Comparison of ENCODE assay signal across 12 mouse cellular contexts in the genomic region with DNA sequence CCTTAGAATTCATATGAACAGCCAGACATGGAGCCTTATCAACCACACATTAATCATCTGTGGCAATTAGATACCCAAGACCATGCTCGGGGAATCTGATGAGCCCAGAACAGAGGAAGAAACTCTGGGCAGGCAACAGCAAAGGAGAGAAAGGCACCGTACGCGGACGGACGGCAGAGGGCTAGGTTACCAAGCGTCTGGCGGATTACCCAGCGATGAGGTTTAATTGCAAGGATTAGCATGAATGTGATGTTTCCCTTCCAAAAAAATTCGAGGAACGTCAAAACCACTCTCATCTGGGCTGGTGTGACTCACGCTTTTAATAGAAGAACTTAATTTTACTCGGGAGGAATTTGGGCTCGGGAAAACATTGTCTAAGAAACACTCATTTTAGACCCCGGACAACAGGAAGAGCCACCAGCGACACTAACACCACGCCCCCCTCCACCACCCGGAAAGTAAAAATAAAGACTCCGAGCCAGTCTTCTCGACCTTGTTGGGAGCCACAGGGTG. TPM values are rescaled to one million over a fixed set of nuclear protein-coding genes. Genes with fewer than 3 reads are reported as not detected.
DNase-seq lines count a peak whose midpoint lies in the region; ATAC-seq and TF ChIP-seq lines count a peak whose summit lies in the region.
"Had no signal": no experiment of that assay in that cellular context is flagged by ENCODE, and none has a peak within 500 bp of the region (broad histone marks: within the 10 kb centered on the region; RNA-seq: fewer than 3 reads in every experiment).

No protein-coding gene starts in this region.

- H3K4me3 ChIP-seq in heart, embryonic 16.5 days (ENCODE audit: low read length), result no peak overlapping the region
- no peak overlapping the region for H3K4me3 ChIP-seq in heart, adult 2 months
- peak overlapping the region; percentile 10 for H3K4me3 ChIP-seq in embryonic facial prominence, embryonic 15.5 days (replicated peaks)
- no peak overlapping the region for H3K4me3 ChIP-seq in limb, embryonic 14.5 days (replicated peaks; ENCODE audit: low read length)

- TF ChIP-seq POLR2A in heart, adult 2 months (IDR thresholded peaks at IDR 0.05; ENCODE audit: insufficient read depth, low read depth, low read length), result no peak
- no peak for TF ChIP-seq POLR2A in limb, embryonic 14.5 days (IDR thresholded peaks at IDR 0.05; ENCODE audit: borderline replicate concordance, extremely low read depth, insufficient read depth, insufficient read length)

- 62% methylated on average over 20 of the region's 20 CpGs for WGBS in heart, embryonic 16.5 days
- WGBS in heart, adult 2 months, result 58% methylated on average over 20 of the region's 20 CpGs
- WGBS in embryonic facial prominence, embryonic 15.5 days, result 17% methylated on average over 20 of the region's 20 CpGs
- WGBS in limb, embryonic 14.5 days, result 37% methylated on average over 20 of the region's 20 CpGs

- H3K4me2 ChIP-seq in heart, embryonic 16.5 days (ENCODE audit: low read depth, low read length), result peak overlapping the region; percentile 22; the same call in 1 of the 2 replicates
- peak overlapping the region; percentile 48 for H3K4me2 ChIP-seq in embryonic facial prominence, embryonic 15.5 days (replicated peaks)
- peak overlapping the region; percentile 27 for H3K4me2 ChIP-seq in limb, embryonic 14.5 days (replicated peaks; ENCODE audit: low read depth, low read length, severe bottlenecking)

- TF ChIP-seq CTCF in heart, adult 2 months (IDR thresholded peaks at IDR 0.05), result no peak

- H3K79me2 ChIP-seq in heart, adult 2 months (replicated peaks; ENCODE audit: control insufficient read depth, insufficient read depth, low read length), result no peaks in the 10 kb centered on the region

- H3K36me3 ChIP-seq in heart, embryonic 16.5 days (ENCODE audit: control insufficient read depth, insufficient read depth), result no peaks in the 10 kb centered on the region
- no peaks in the 10 kb centered on the region for H3K36me3 ChIP-seq in heart, adult 2 months (ENCODE audit: control insufficient read depth, insufficient read depth, low read length)
- no peaks in the 10 kb centered on the region for H3K36me3 ChIP-seq in embryonic facial prominence, embryonic 15.5 days
- H3K36me3 ChIP-seq in limb, embryonic 14.5 days (ENCODE audit: control insufficient read depth, insufficient read depth, low read length), result no peaks in the 10 kb centered on the region

- no peaks in the 10 kb centered on the region for H3K27me3 ChIP-seq in heart, embryonic 16.5 days (ENCODE audit: control insufficient read depth, insufficient read depth, low read length)
- H3K27me3 ChIP-seq in heart, adult 2 months (ENCODE audit: control insufficient read depth, insufficient read depth, low read length), result no peaks in the 10 kb centered on the region
- no peaks in the 10 kb centered on the region for H3K27me3 ChIP-seq in embryonic facial prominence, embryonic 15.5 days
- no peaks in the 10 kb centered on the region for H3K27me3 ChIP-seq in limb, embryonic 14.5 days (ENCODE audit: control insufficient read depth, insufficient read depth, low read length)

- H3K9ac ChIP-seq in heart, embryonic 16.5 days (ENCODE audit: low read length), result no peak overlapping the region
- H3K9ac ChIP-seq in heart, adult 2 months (ENCODE audit: low read depth, low read length), result no peak overlapping the region
- H3K9ac ChIP-seq in embryonic facial prominence, embryonic 15.5 days, result 0 out of 2 replicates have a peak overlapping the region, but pooled peaks have one; percentile 6
- H3K9ac ChIP-seq in limb, embryonic 14.5 days (ENCODE audit: low read depth, low read length, severe bottlenecking), result no peak overlapping the region

- peaks cover 4% of the 10 kb centered on the region for H3K4me1 ChIP-seq in heart, embryonic 16.5 days (ENCODE audit: control insufficient read depth, insufficient read depth, low read length)
- H3K4me1 ChIP-seq in heart, adult 2 months (ENCODE audit: control insufficient read depth, insufficient read depth, low read length), result no peaks in the 10 kb centered on the region
- H3K4me1 ChIP-seq in embryonic facial prominence, embryonic 15.5 days, result peaks cover 84% of the 10 kb centered on the region
- H3K4me1 ChIP-seq in limb, embryonic 14.5 days (ENCODE audit: control insufficient read depth, insufficient read depth, low read length), result peaks cover 56% of the 10 kb centered on the region

- no peak for DNase-seq in heart, adult 2 months
- DNase-seq in ES-CJ7 (ENCODE audit: low read depth, low spot score), result peak; percentile 34
- DNase-seq in limb, embryonic 14.5 days (ENCODE audit: low spot score), result peak; percentile 47
- DNase-seq in right cerebral cortex, postnatal 36 days (ENCODE audit: low spot score in 2 of 2), result no peak
- DNase-seq in adrenal gland, postnatal 14 days, result no peak
- DNase-seq: cerebellum, adult 2 months; kidney, postnatal 36 days; lung, postnatal 10 days; right cerebral cortex, adult 18-20 months had no signal

- no peak for TF ChIP-seq EP300 in heart, adult 2 months (IDR thresholded peaks at IDR 0.05; ENCODE audit: insufficient read depth, low read depth, low read length)

- ATAC-seq in heart, embryonic 16.5 days (replicated peaks; ENCODE audit: extremely low read depth, insufficient read depth, low FRiP score), result no peak
- ATAC-seq in embryonic facial prominence, embryonic 15.5 days (ENCODE audit: insufficient number of reproducible peaks, low FRiP score, low TSS enrichment, low read depth), result no peak
- ATAC-seq in limb, embryonic 14.5 days (ENCODE audit: low FRiP score, low read depth), result no peak
- no peak for ATAC-seq in megakaryocyte progenitor cell, adult 5-6 weeks (replicated peaks; ENCODE audit: poor library complexity)

- no peaks in the 10 kb centered on the region for H3K9me3 ChIP-seq in heart, embryonic 16.5 days (replicated peaks; ENCODE audit: control insufficient read depth, low read length)
- no peaks in the 10 kb centered on the region for H3K9me3 ChIP-seq in embryonic facial prominence, embryonic 15.5 days (replicated peaks)
- no peaks in the 10 kb centered on the region for H3K9me3 ChIP-seq in limb, embryonic 14.5 days (ENCODE audit: control insufficient read depth, low read length)

- no peak overlapping the region for H3K27ac ChIP-seq in heart, embryonic 16.5 days (ENCODE audit: low read length)
- H3K27ac ChIP-seq in heart, adult 2 months, result no peak overlapping the region
- H3K27ac ChIP-seq in embryonic facial prominence, embryonic 15.5 days (replicated peaks), result peak overlapping the region; percentile 71
- H3K27ac ChIP-seq in limb, embryonic 14.5 days (replicated peaks; ENCODE audit: low read depth, low read length), result no peak overlapping the region

- intact Hi-C loops in heart, adult 2 months (cut with DNase I), result no loop called here

RNA-seq across cellular contexts. Expression of a gene that starts 52.7 kb away (rescaled TPM):
- polyA plus RNA-seq in heart, embryonic 16.5 days (2015; fragmentation: Nextera tagmentation; extraction: Ambion mirVana), result 6.3 and 9.0 TPM in 2 replicates
- total RNA-seq in heart, adult 2 months (2021), result 1 to 10 TPM in 1 of 2 experiments, under 1 TPM in 1; 0.77 to 1.3 TPM
- 0.64 and 1.1 TPM in 2 replicates for polyA plus RNA-seq in heart, adult 2 months (2012; rRNA removed)
- polyA plus RNA-seq in embryonic facial prominence, embryonic 15.5 days (2015; fragmentation: Nextera tagmentation; extraction: Ambion mirVana), result 27.0 and 28.8 TPM in 2 replicates
- 16.0 and 20.1 TPM in 2 replicates for polyA plus RNA-seq in limb, embryonic 14.5 days (2012; rRNA removed)
- 26.4 and 26.7 TPM in 2 replicates for polyA plus RNA-seq in limb, embryonic 14.5 days (2014; fragmentation: Nextera tagmentation; extraction: Ambion mirVana)
- 1.0 and 4.7 TPM in 2 replicates for total RNA-seq in adrenal gland, postnatal 14 days (2021)
- 0.02 TPM in 1 of 2 replicates, not detected in the other for total RNA-seq in megakaryocyte progenitor cell, adult 5-6 weeks (2015)
- total RNA-seq in megakaryocyte progenitor cell, adult 5-6 weeks (2017), result 0.24 and 0.33 TPM in 2 replicates

Comparison
In these comparisons a context has a peak if more than half of its experiments do, and no peak if none do; other contexts are left out.
1. DNase-seq: peak in ES-CJ7 (single experiment) and limb, embryonic 14.5 days (single experiment); none in heart, adult 2 months (0 of 2), right cerebral cortex, postnatal 36 days (0 of 2) and adrenal gland, postnatal 14 days (single experiment).
2. Peak in every context shown above with its lines, with median percentiles within 50 percentile points of each other: H3K4me2 ChIP-seq.